ENCODE assay signal across 8 mouse cellular contexts in the genomic region with DNA sequence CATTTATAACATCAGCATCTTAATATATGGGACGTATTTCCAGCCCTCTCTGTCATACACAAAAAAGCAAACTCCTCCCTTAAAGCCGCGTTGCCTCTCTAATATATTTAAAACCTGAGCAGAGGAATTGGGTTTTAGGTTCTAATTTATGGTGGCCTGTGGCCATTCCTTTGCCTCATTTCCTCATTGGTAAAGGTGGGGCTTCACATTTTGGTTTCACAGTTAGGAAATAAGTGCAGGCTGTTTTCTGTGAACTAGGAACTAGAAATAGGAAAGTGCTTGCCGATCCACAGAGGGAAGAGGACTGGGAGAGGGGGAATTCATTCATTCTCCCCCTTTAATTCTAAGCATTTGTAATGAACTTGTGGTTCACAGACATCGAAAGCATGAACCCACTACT. TPM values are rescaled to one million over a fixed set of nuclear protein-coding genes. Genes with fewer than 3 reads are reported as not detected.
DNase-seq lines count a peak whose midpoint lies in the region; ATAC-seq and TF ChIP-seq lines count a peak whose summit lies in the region.

No protein-coding gene starts in this region.

- WGBS in lung, embryonic 15.5 days: 28% methylated on average over 5 of the region's 5 CpGs
- WGBS in limb, embryonic 13.5 days: 31% methylated on average over 5 of the region's 5 CpGs
- 40% methylated on average over 5 of the region's 5 CpGs for WGBS in neural tube, embryonic 15.5 days

- DNase-seq in lung, postnatal 4 days: no peak
- no peak for DNase-seq in spleen, postnatal 10 days (ENCODE audit: low spot score in 2 of 2)
- DNase-seq in urinary bladder, postnatal 10 days (ENCODE audit: low spot score): no peak
- DNase-seq in kidney, adult 18-20 months: no peak

- ATAC-seq in lung, embryonic 15.5 days (ENCODE audit: borderline replicate concordance, extremely low read depth, low FRiP score, low TSS enrichment): no peak
- ATAC-seq in limb, embryonic 13.5 days (ENCODE audit: low FRiP score, low read depth): no peak
- ATAC-seq in neural tube, embryonic 15.5 days (ENCODE audit: low FRiP score): no peak

- no peaks in the 10 kb centered on the region for H3K27me3 ChIP-seq in lung, embryonic 15.5 days
- no peaks in the 10 kb centered on the region for H3K27me3 ChIP-seq in limb, embryonic 13.5 days
- H3K27me3 ChIP-seq in neural tube, embryonic 15.5 days (replicated peaks): no peaks in the 10 kb centered on the region

- peak overlapping the region; percentile 91 for H3K9ac ChIP-seq in lung, embryonic 15.5 days
- H3K9ac ChIP-seq in limb, embryonic 13.5 days: peak overlapping the region; percentile 96
- peak overlapping the region; percentile 89 for H3K9ac ChIP-seq in neural tube, embryonic 15.5 days (replicated peaks)

- TF ChIP-seq POLR2A in embryonic fibroblast, embryonic 13.5 days (IDR thresholded peaks at IDR 0.05; ENCODE audit: low read depth, low read length): no peak

- H3K36me3 ChIP-seq in lung, embryonic 15.5 days: no peaks in the 10 kb centered on the region
- 0 out of 2 replicates have a peak, but pooled peaks cover 2% of the 10 kb centered on the region for H3K36me3 ChIP-seq in limb, embryonic 13.5 days
- H3K36me3 ChIP-seq in neural tube, embryonic 15.5 days: no peaks in the 10 kb centered on the region

- no peak for TF ChIP-seq CTCF in embryonic fibroblast, embryonic 13.5 days (IDR thresholded peaks at IDR 0.05; ENCODE audit: borderline replicate concordance, insufficient read depth, low read length)

- no peak overlapping the region for H3K27ac ChIP-seq in lung, embryonic 15.5 days
- peak overlapping the region; percentile 77; the same call in 1 of the 2 replicates for H3K27ac ChIP-seq in embryonic fibroblast, embryonic 13.5 days (ENCODE audit: insufficient read depth, low read length)
- peak overlapping the region; percentile 91; the same call in 1 of the 2 replicates for H3K27ac ChIP-seq in limb, embryonic 13.5 days
- H3K27ac ChIP-seq in neural tube, embryonic 15.5 days (replicated peaks): no peak overlapping the region

- peak overlapping the region; percentile 99 for H3K4me3 ChIP-seq in lung, embryonic 15.5 days
- H3K4me3 ChIP-seq in embryonic fibroblast, embryonic 13.5 days (ENCODE audit: insufficient read depth, low read length): peak overlapping the region; percentile 98
- peak overlapping the region; percentile 99 for H3K4me3 ChIP-seq in limb, embryonic 13.5 days
- H3K4me3 ChIP-seq in neural tube, embryonic 15.5 days (replicated peaks): peak overlapping the region; percentile 98

- peak overlapping the region; percentile 88 for H3K4me2 ChIP-seq in lung, embryonic 15.5 days
- H3K4me2 ChIP-seq in limb, embryonic 13.5 days (replicated peaks): peak overlapping the region; percentile 89
- H3K4me2 ChIP-seq in neural tube, embryonic 15.5 days: peak overlapping the region; percentile 79

- H3K9me3 ChIP-seq in lung, embryonic 15.5 days: no peaks in the 10 kb centered on the region
- no peaks in the 10 kb centered on the region for H3K9me3 ChIP-seq in limb, embryonic 13.5 days
- H3K9me3 ChIP-seq in neural tube, embryonic 15.5 days (replicated peaks): no peaks in the 10 kb centered on the region

- H3K4me1 ChIP-seq in lung, embryonic 15.5 days: peaks cover 41% of the 10 kb centered on the region
- peaks cover 11% of the 10 kb centered on the region; the same call in 1 of the 2 replicates for H3K4me1 ChIP-seq in embryonic fibroblast, embryonic 13.5 days (ENCODE audit: control insufficient read depth, insufficient read depth, low read length)
- H3K4me1 ChIP-seq in limb, embryonic 13.5 days: peaks cover 35% of the 10 kb centered on the region
- peaks cover 45% of the 10 kb centered on the region for H3K4me1 ChIP-seq in neural tube, embryonic 15.5 days

RNA-seq across cellular contexts. Expression of a gene that starts 1.8 kb away (rescaled TPM):
- polyA plus RNA-seq in lung, embryonic 15.5 days (2015; fragmentation: Nextera tagmentation; extraction: Ambion mirVana): 429 and 448 TPM in 2 replicates
- polyA plus RNA-seq in embryonic fibroblast, embryonic 13.5 days (2011; ENCODE audit: insufficient read length, low read depth, missing spikeins): 446 and 515 TPM in 2 replicates
- 384 and 389 TPM in 2 replicates for polyA plus RNA-seq in limb, embryonic 13.5 days (2015; fragmentation: Nextera tagmentation; extraction: Ambion mirVana)
- polyA plus RNA-seq in neural tube, embryonic 15.5 days (2015; fragmentation: Nextera tagmentation; extraction: Ambion mirVana): 393 and 423 TPM in 2 replicates

RNA-seq across cellular contexts. Expression of a gene that starts 40.7 kb away (rescaled TPM):
- 0.19 TPM in 1 of 2 replicates, not detected in the other for polyA plus RNA-seq in lung, embryonic 15.5 days (2015; fragmentation: Nextera tagmentation; extraction: Ambion mirVana)
- 0.92 and 1.3 TPM in 2 replicates for polyA plus RNA-seq in embryonic fibroblast, embryonic 13.5 days (2011; ENCODE audit: insufficient read length, low read depth, missing spikeins)
- polyA plus RNA-seq in limb, embryonic 13.5 days (2015; fragmentation: Nextera tagmentation; extraction: Ambion mirVana): 0.18 and 0.31 TPM in 2 replicates
- 0.73 TPM in 1 of 2 replicates, not detected in the other for polyA plus RNA-seq in neural tube, embryonic 15.5 days (2015; fragmentation: Nextera tagmentation; extraction: Ambion mirVana)

RNA-seq across cellular contexts. Expression of a gene that starts 43.2 kb away (rescaled TPM):
- not detected in 2 replicates for polyA plus RNA-seq in lung, embryonic 15.5 days (2015; fragmentation: Nextera tagmentation; extraction: Ambion mirVana)
- polyA plus RNA-seq in embryonic fibroblast, embryonic 13.5 days (2011; ENCODE audit: insufficient read length, low read depth, missing spikeins): not detected in 2 replicates
- polyA plus RNA-seq in limb, embryonic 13.5 days (2015; fragmentation: Nextera tagmentation; extraction: Ambion mirVana): not detected in 2 replicates
- polyA plus RNA-seq in neural tube, embryonic 15.5 days (2015; fragmentation: Nextera tagmentation; extraction: Ambion mirVana): not detected in 2 replicates

RNA-seq across cellular contexts. Expression of a gene that starts 46.9 kb away (rescaled TPM):
- polyA plus RNA-seq in lung, embryonic 15.5 days (2015; fragmentation: Nextera tagmentation; extraction: Ambion mirVana): 248 and 261 TPM in 2 replicates
- polyA plus RNA-seq in embryonic fibroblast, embryonic 13.5 days (2011; ENCODE audit: insufficient read length, low read depth, missing spikeins): 85.7 and 90.3 TPM in 2 replicates
- polyA plus RNA-seq in limb, embryonic 13.5 days (2015; fragmentation: Nextera tagmentation; extraction: Ambion mirVana): 220 and 232 TPM in 2 replicates
- 209 and 236 TPM in 2 replicates for polyA plus RNA-seq in neural tube, embryonic 15.5 days (2015; fragmentation: Nextera tagmentation; extraction: Ambion mirVana)

RNA-seq across cellular contexts. Expression of a gene that starts 47.1 kb away (rescaled TPM):
- polyA plus RNA-seq in lung, embryonic 15.5 days (2015; fragmentation: Nextera tagmentation; extraction: Ambion mirVana): 103 and 106 TPM in 2 replicates
- polyA plus RNA-seq in embryonic fibroblast, embryonic 13.5 days (2011; ENCODE audit: insufficient read length, low read depth, missing spikeins): 19.6 and 21.5 TPM in 2 replicates
- polyA plus RNA-seq in limb, embryonic 13.5 days (2015; fragmentation: Nextera tagmentation; extraction: Ambion mirVana): 108 and 112 TPM in 2 replicates
- polyA plus RNA-seq in neural tube, embryonic 15.5 days (2015; fragmentation: Nextera tagmentation; extraction: Ambion mirVana): 152 and 156 TPM in 2 replicates

Comparison
In these comparisons a context has a peak if more than half of its experiments do, and no peak if none do; other contexts are left out.
1. H3K27ac ChIP-seq: peak in embryonic fibroblast, embryonic 13.5 days (single experiment) and limb, embryonic 13.5 days (single experiment); none in lung, embryonic 15.5 days (single experiment) and neural tube, embryonic 15.5 days (single experiment).
2. Peak in every context shown above with its lines, with median percentiles within 50 percentile points of each other: H3K4me2 ChIP-seq, H3K4me3 ChIP-seq and H3K9ac ChIP-seq.